Mouse (Mus musculus) embryonic facial prominence, embryonic 13.5 days (tissue): ENCODE data around the gene Fgfr2. TPM values are rescaled to one million over a fixed set of nuclear protein-coding genes. Genes with fewer than 3 reads are reported as not detected.

Experiments used
- ATAC-seq: fragments of 200-750 bp; cut with Nextera tagmentation; 2 replicates; pipeline ENCODE4 v1.8.0; 2017; ENCODE audit warnings: low read depth; ENCODE audit not compliant: insufficient number of reproducible peaks, insufficient read depth, low FRiP score, low TSS enrichment
- H3K27ac ChIP-seq: fragments of 300-500 bp; sonication (generic); 2 replicates; pipeline ENCODE4 v1.5.1; 2015; ENCODE audit warnings: moderate library complexity, mild to moderate bottlenecking, inconsistent platforms
- H3K27me3 ChIP-seq: fragments of 300-500 bp; sonication (generic); 2 replicates; pipeline ENCODE4 v1.6.1; 2015; ENCODE audit warnings: mild to moderate bottlenecking, inconsistent platforms
- H3K36me3 ChIP-seq: fragments of 300-500 bp; sonication (generic); 2 replicates; pipeline ENCODE4 v1.6.1; 2015; ENCODE audit warnings: mild to moderate bottlenecking, inconsistent platforms
- H3K4me1 ChIP-seq: fragments of 300-500 bp; sonication (generic); 2 replicates; pipeline ENCODE4 v1.6.1; 2015; ENCODE audit warnings: inconsistent platforms
- H3K4me2 ChIP-seq: fragments of 300-500 bp; sonication (generic); 2 replicates; pipeline ENCODE4 v1.6.1; 2015; ENCODE audit warnings: moderate library complexity, mild to moderate bottlenecking, inconsistent platforms
- H3K4me3 ChIP-seq: fragments of 300-500 bp; sonication (generic); 2 replicates; pipeline ENCODE4 v1.5.1; 2015; ENCODE audit warnings: mild to moderate bottlenecking, inconsistent platforms
- H3K9ac ChIP-seq: fragments of 300-500 bp; sonication (generic); 2 replicates; pipeline ENCODE4 v1.6.1; 2015; ENCODE audit warnings: mild to moderate bottlenecking, inconsistent platforms
- H3K9me3 ChIP-seq: fragments of 300-500 bp; sonication (generic); 2 replicates; pipeline ENCODE4 v1.6.1; 2016; ENCODE audit warnings: inconsistent platforms
- WGBS: fragments of 180-500 bp; shearing (Covaris S2); methylation state at CpG from one replicate; pipeline ENCODE4 v1.1.7; 2015; ENCODE audit warnings: mixed read lengths; 5-methylcytosine and 5-hydroxymethylcytosine counted together
- polyA plus RNA-seq: library from polyadenylated mRNA; unstranded; fragments of >200 nt; fragmentation: Nextera tagmentation; extraction: Ambion mirVana; gene quantifications from 2 replicates; pipeline ENCODE4 v1.2.1, GENCODE M21; 2015

Fgfr2 gene
- polyA plus RNA-seq, 1 experiment from 2014 or later, result 174 TPM

GRCm38 (mm10) chr7:130751678-130752077 is 2371.5 kb downstream of the Fgfr2 start:
- Histone ChIP-seq H3K27ac (no peak overlapping the region), H3K36me3 (peaks cover 73% of the 10 kb centered on the region), H3K4me2 (no peak overlapping the region), H3K27me3 (no peaks in the 10 kb centered on the region), H3K9me3 (no peaks in the 10 kb centered on the region), H3K4me3 (no peak overlapping the region), H3K4me1 (peaks cover 22% of the 10 kb centered on the region), H3K9ac (no peak overlapping the region)
- WGBS, result 76% methylated on average over 8 of the region's 9 CpGs
- ATAC-seq, result no peak

GRCm38 (mm10) chr7:130750752-130751490 is 2372.2 kb downstream of the Fgfr2 start:
- H3K9ac ChIP-seq, result no peak overlapping the region
- H3K4me2 ChIP-seq, result no peak overlapping the region
- peaks cover 78% of the 10 kb centered on the region for H3K36me3 ChIP-seq
- H3K4me3 ChIP-seq, result no peak overlapping the region
- H3K27ac ChIP-seq, result 0 out of 2 replicates have a peak overlapping the region, but pooled peaks have one; percentile 16
- ATAC-seq, result no peak
- peaks cover 22% of the 10 kb centered on the region for H3K4me1 ChIP-seq
- 60% methylated on average over 17 of the region's 17 CpGs for WGBS
- H3K27me3 ChIP-seq, result no peaks in the 10 kb centered on the region
- no peaks in the 10 kb centered on the region for H3K9me3 ChIP-seq

- Histone ChIP-seq H3K4me3 (no peak overlapping the region), H3K9me3 (no peaks in the 10 kb centered on the region), H3K27me3 (no peaks in the 10 kb centered on the region), H3K27ac (no peak overlapping the region), H3K36me3 (peaks cover 83% of the 10 kb centered on the region), H3K4me2 (no peak overlapping the region), H3K9ac (no peak overlapping the region), H3K4me1 (peaks cover 15% of the 10 kb centered on the region)
- WGBS, result 91% methylated on average over 4 of the region's 4 CpGs
- no peak for ATAC-seq
Observed at GRCm38 (mm10) chr7:130749165-130749564, 2374.0 kb downstream of the Fgfr2 start.

GRCm38 (mm10) chr7:130743239-130744025 is 2379.7 kb downstream of the Fgfr2 start:
- Histone ChIP-seq H3K4me3 (no peak overlapping the region), H3K9ac (no peak overlapping the region), H3K4me1 (peaks cover 6% of the 10 kb centered on the region; the same call in 1 of the 2 replicates), H3K9me3 (no peaks in the 10 kb centered on the region), H3K36me3 (peaks cover 97% of the 10 kb centered on the region), H3K4me2 (no peak overlapping the region), H3K27ac (peak overlapping the region; percentile 36), H3K27me3 (no peaks in the 10 kb centered on the region)
- WGBS, result 66% methylated on average over 9 of the region's 9 CpGs
- no peak for ATAC-seq

GRCm38 (mm10) chr7:130741099-130741498 is 2382.1 kb downstream of the Fgfr2 start:
- no peak for ATAC-seq
- H3K4me1 ChIP-seq, result peaks cover 6% of the 10 kb centered on the region; the same call in 1 of the 2 replicates
- H3K4me3 ChIP-seq, result no peak overlapping the region
- H3K9me3 ChIP-seq, result no peaks in the 10 kb centered on the region
- H3K27me3 ChIP-seq, result no peaks in the 10 kb centered on the region
- peaks cover 97% of the 10 kb centered on the region for H3K36me3 ChIP-seq
- no peak overlapping the region for H3K9ac ChIP-seq
- WGBS, result 84% methylated on average over 4 of the region's 4 CpGs
- no peak overlapping the region for H3K27ac ChIP-seq
- no peak overlapping the region for H3K4me2 ChIP-seq

- Histone ChIP-seq H3K9ac (no peak overlapping the region), H3K27ac (no peak overlapping the region), H3K27me3 (no peaks in the 10 kb centered on the region), H3K4me1 (peaks cover 18% of the 10 kb centered on the region), H3K36me3 (peaks cover 75% of the 10 kb centered on the region), H3K4me3 (no peak overlapping the region), H3K4me2 (no peak overlapping the region), H3K9me3 (no peaks in the 10 kb centered on the region)
- no peak for ATAC-seq
- 97% methylated on average over 2 of the region's 2 CpGs for WGBS
Observed at GRCm38 (mm10) chr7:130734195-130734787, 2388.9 kb downstream of the Fgfr2 start.

- Histone ChIP-seq H3K27me3 (no peaks in the 10 kb centered on the region), H3K36me3 (peaks cover 76% of the 10 kb centered on the region), H3K27ac (no peak overlapping the region), H3K4me2 (no peak overlapping the region), H3K4me1 (peaks cover 18% of the 10 kb centered on the region), H3K9me3 (no peaks in the 10 kb centered on the region), H3K4me3 (no peak overlapping the region), H3K9ac (no peak overlapping the region)
- 95% methylated on average over 8 of the region's 8 CpGs for WGBS
- ATAC-seq, result no peak
Observed at GRCm38 (mm10) chr7:130733423-130733822, 2389.7 kb downstream of the Fgfr2 start.

GRCm38 (mm10) chr7:130732908-130733307 is 2390.2 kb downstream of the Fgfr2 start:
- 53% methylated on average over 6 of the region's 6 CpGs for WGBS
- no peak overlapping the region for H3K4me3 ChIP-seq
- H3K27me3 ChIP-seq, result no peaks in the 10 kb centered on the region
- peaks cover 76% of the 10 kb centered on the region for H3K36me3 ChIP-seq
- H3K4me2 ChIP-seq, result no peak overlapping the region
- H3K27ac ChIP-seq, result no peak overlapping the region
- peaks cover 18% of the 10 kb centered on the region for H3K4me1 ChIP-seq
- no peak for ATAC-seq
- H3K9ac ChIP-seq, result no peak overlapping the region
- H3K9me3 ChIP-seq, result no peaks in the 10 kb centered on the region

- Histone ChIP-seq H3K4me3 (no peak overlapping the region), H3K4me2 (no peak overlapping the region), H3K9me3 (no peaks in the 10 kb centered on the region), H3K27me3 (no peaks in the 10 kb centered on the region), H3K27ac (no peak overlapping the region), H3K36me3 (peaks cover 66% of the 10 kb centered on the region), H3K4me1 (peaks cover 18% of the 10 kb centered on the region), H3K9ac (0 out of 2 replicates have a peak overlapping the region, but pooled peaks have one; percentile 44)
- WGBS, result 53% methylated on average over 7 of the region's 7 CpGs
- ATAC-seq, result no peak
Observed at GRCm38 (mm10) chr7:130731792-130732191, 2391.4 kb downstream of the Fgfr2 start.

GRCm38 (mm10) chr7:130727560-130727959 is 2395.6 kb downstream of the Fgfr2 start:
- Histone ChIP-seq H3K9ac (no peak overlapping the region), H3K36me3 (peaks cover 62% of the 10 kb centered on the region), H3K4me3 (no peak overlapping the region), H3K27me3 (no peaks in the 10 kb centered on the region), H3K27ac (no peak overlapping the region), H3K4me2 (no peak overlapping the region), H3K9me3 (no peaks in the 10 kb centered on the region), H3K4me1 (peaks cover 25% of the 10 kb centered on the region)
- ATAC-seq, result no peak
- WGBS, result 91% methylated on average over 4 of the region's 4 CpGs

- peaks cover 20% of the 10 kb centered on the region for H3K4me1 ChIP-seq
- no peak for ATAC-seq
Observed at GRCm38 (mm10) chr7:130726724-130727422, 2396.3 kb downstream of the Fgfr2 start.

More at GRCm38 (mm10) chr7:130726724-130727422, 2396.3 kb downstream of the Fgfr2 start:
- Histone ChIP-seq H3K36me3 (peaks cover 64% of the 10 kb centered on the region), H3K9ac (no peak overlapping the region), H3K4me2 (no peak overlapping the region), H3K27ac (no peak overlapping the region), H3K27me3 (no peaks in the 10 kb centered on the region), H3K4me3 (no peak overlapping the region), H3K9me3 (no peaks in the 10 kb centered on the region)
- 61% methylated on average over 8 of the region's 8 CpGs for WGBS
